Mouse (Mus musculus): ENCODE measurements around the gene BC051142. TPM values are rescaled to one million over a fixed set of nuclear protein-coding genes. Genes with fewer than 3 reads are reported as not detected.
"Not testable (repeated sequence)": the region's sequence is repeated elsewhere in the genome, so short reads cannot be mapped to it uniquely, and the experiment has no call there.

The BC051142 gene
- polyA plus RNA-seq, 1 experiment from 2014 or later: 2.1 TPM

GRCm38 (mm10) chr17:34437120-34437519 lies 38.5 kb downstream of the BC051142 start:
- Histone ChIP-seq H3K27ac (ENCODE audit: low read depth, low read length) (no peak overlapping the region), H3K4me2 (ENCODE audit: low read depth, low read length, severe bottlenecking) (no peak overlapping the region), H3K9ac (ENCODE audit: low read length) (no peak overlapping the region), H3K4me1 (replicated peaks; ENCODE audit: control insufficient read depth, insufficient read depth, low read length) (no peaks in the 10 kb centered on the region), H3K9me3 (ENCODE audit: control insufficient read depth, low read length) (no peaks in the 10 kb centered on the region; the same call in 1 of the 2 replicates), H3K4me3 (ENCODE audit: low read depth, low read length) (no peak overlapping the region), H3K36me3 (ENCODE audit: control insufficient read depth, insufficient read depth, low read length) (no peaks in the 10 kb centered on the region), H3K27me3 (ENCODE audit: control insufficient read depth, insufficient read depth, low read length) (no peaks in the 10 kb centered on the region)
- WGBS: 70% methylated on average over 4 of the region's 4 CpGs
- DNase-seq (ENCODE audit: low spot score) (no peak), ATAC-seq (replicated peaks; ENCODE audit: low FRiP score) (no peak)

- Histone ChIP-seq H3K4me3 (ENCODE audit: low read depth, low read length) (no peak overlapping the region), H3K9ac (ENCODE audit: low read length) (no peak overlapping the region), H3K4me1 (replicated peaks; ENCODE audit: control insufficient read depth, insufficient read depth, low read length) (no peaks in the 10 kb centered on the region), H3K27me3 (ENCODE audit: control insufficient read depth, insufficient read depth, low read length) (no peaks in the 10 kb centered on the region), H3K4me2 (ENCODE audit: low read depth, low read length, severe bottlenecking) (no peak overlapping the region), H3K36me3 (ENCODE audit: control insufficient read depth, insufficient read depth, low read length) (no peaks in the 10 kb centered on the region), H3K9me3 (ENCODE audit: control insufficient read depth, low read length) (no peaks in the 10 kb centered on the region; the same call in 1 of the 2 replicates), H3K27ac (ENCODE audit: low read depth, low read length) (no peak overlapping the region)
- 73% methylated on average over 7 of the region's 7 CpGs for WGBS
- DNase-seq (ENCODE audit: low spot score) (no peak), ATAC-seq (replicated peaks; ENCODE audit: low FRiP score) (no peak)
These were observed 39.0 kb downstream of the BC051142 start for GRCm38 (mm10) chr17:34437606-34438005.

- 53% methylated on average over 1 of the region's 1 CpGs for WGBS
- Histone ChIP-seq H3K9ac (ENCODE audit: low read length) (no peak overlapping the region), H3K9me3 (ENCODE audit: control insufficient read depth, low read length) (no peaks in the 10 kb centered on the region; the same call in 1 of the 2 replicates), H3K27me3 (ENCODE audit: control insufficient read depth, insufficient read depth, low read length) (no peaks in the 10 kb centered on the region), H3K27ac (ENCODE audit: low read depth, low read length) (no peak overlapping the region), H3K4me3 (ENCODE audit: low read depth, low read length) (no peak overlapping the region), H3K4me2 (ENCODE audit: low read depth, low read length, severe bottlenecking) (no peak overlapping the region), H3K4me1 (replicated peaks; ENCODE audit: control insufficient read depth, insufficient read depth, low read length) (no peaks in the 10 kb centered on the region), H3K36me3 (ENCODE audit: control insufficient read depth, insufficient read depth, low read length) (no peaks in the 10 kb centered on the region)
- no peak for ATAC-seq (replicated peaks; ENCODE audit: low FRiP score)
- no peak for DNase-seq (ENCODE audit: low spot score)
These were observed 40.0 kb downstream of the BC051142 start for GRCm38 (mm10) chr17:34438588-34438987.

GRCm38 (mm10) chr17:34439795-34440194 lies 41.2 kb downstream of the BC051142 start:
- H3K27me3 ChIP-seq (ENCODE audit: control insufficient read depth, insufficient read depth, low read length): no peaks in the 10 kb centered on the region
- H3K9me3 ChIP-seq (ENCODE audit: control insufficient read depth, low read length): no peaks in the 10 kb centered on the region; the same call in 1 of the 2 replicates
- no peak overlapping the region for H3K27ac ChIP-seq (ENCODE audit: low read depth, low read length)
- no peak overlapping the region for H3K4me3 ChIP-seq (ENCODE audit: low read depth, low read length)
- no peaks in the 10 kb centered on the region for H3K36me3 ChIP-seq (ENCODE audit: control insufficient read depth, insufficient read depth, low read length)
- WGBS: 66% methylated on average over 3 of the region's 3 CpGs
- no peaks in the 10 kb centered on the region for H3K4me1 ChIP-seq (replicated peaks; ENCODE audit: control insufficient read depth, insufficient read depth, low read length)
- DNase-seq (ENCODE audit: low spot score) (no peak), ATAC-seq (replicated peaks; ENCODE audit: low FRiP score) (no peak)
- no peak overlapping the region for H3K9ac ChIP-seq (ENCODE audit: low read length)
- no peak overlapping the region for H3K4me2 ChIP-seq (ENCODE audit: low read depth, low read length, severe bottlenecking)

GRCm38 (mm10) chr17:34441990-34442389 lies 43.4 kb downstream of the BC051142 start:
- 95% methylated on average over 7 of the region's 7 CpGs for WGBS

GRCm38 (mm10) chr17:34448473-34449041 lies 49.9 kb downstream of the BC051142 start:
- H3K9me3 ChIP-seq (ENCODE audit: control insufficient read depth, low read length): no peaks in the 10 kb centered on the region
- no peak overlapping the region for H3K4me3 ChIP-seq (ENCODE audit: low read depth, low read length)
- no peak overlapping the region for H3K27ac ChIP-seq (ENCODE audit: low read depth, low read length)
- WGBS: 76% methylated on average over 6 of the region's 6 CpGs
- H3K4me2 ChIP-seq (ENCODE audit: low read depth, low read length, severe bottlenecking): no peak overlapping the region
- DNase-seq (ENCODE audit: low spot score) (no peak), ATAC-seq (replicated peaks; ENCODE audit: low FRiP score) (no peak)
- no peaks in the 10 kb centered on the region for H3K36me3 ChIP-seq (ENCODE audit: control insufficient read depth, insufficient read depth, low read length)
- H3K4me1 ChIP-seq (replicated peaks; ENCODE audit: control insufficient read depth, insufficient read depth, low read length): no peaks in the 10 kb centered on the region
- no peaks in the 10 kb centered on the region for H3K27me3 ChIP-seq (ENCODE audit: control insufficient read depth, insufficient read depth, low read length)
- H3K9ac ChIP-seq (ENCODE audit: low read length): no peak overlapping the region

More at GRCm38 (mm10) chr17:34441990-34442389, 43.4 kb downstream of the BC051142 start:
- no peaks in the 10 kb centered on the region for H3K27me3 ChIP-seq (ENCODE audit: control insufficient read depth, insufficient read depth, low read length)
- ATAC-seq (replicated peaks; ENCODE audit: low FRiP score) (no peak), DNase-seq (ENCODE audit: low spot score) (no peak)
- H3K36me3 ChIP-seq (ENCODE audit: control insufficient read depth, insufficient read depth, low read length): no peaks in the 10 kb centered on the region
- no peaks in the 10 kb centered on the region for H3K9me3 ChIP-seq (ENCODE audit: control insufficient read depth, low read length)
- H3K9ac ChIP-seq (ENCODE audit: low read length): no peak overlapping the region
- H3K4me2 ChIP-seq (ENCODE audit: low read depth, low read length, severe bottlenecking): no peak overlapping the region
- no peak overlapping the region for H3K4me3 ChIP-seq (ENCODE audit: low read depth, low read length)
- H3K27ac ChIP-seq (ENCODE audit: low read depth, low read length): no peak overlapping the region
- H3K4me1 ChIP-seq (replicated peaks; ENCODE audit: control insufficient read depth, insufficient read depth, low read length): no peaks in the 10 kb centered on the region

GRCm38 (mm10) chr17:34457668-34458067 lies 59.0 kb downstream of the BC051142 start:
- H3K9me3 ChIP-seq (ENCODE audit: control insufficient read depth, low read length): no peaks in the 10 kb centered on the region
- H3K4me1 ChIP-seq (replicated peaks; ENCODE audit: control insufficient read depth, insufficient read depth, low read length): no peaks in the 10 kb centered on the region
- H3K36me3 ChIP-seq (ENCODE audit: control insufficient read depth, insufficient read depth, low read length): no peaks in the 10 kb centered on the region
- H3K27ac ChIP-seq (ENCODE audit: low read depth, low read length): no peak overlapping the region
- H3K27me3 ChIP-seq (ENCODE audit: control insufficient read depth, insufficient read depth, low read length): no peaks in the 10 kb centered on the region
- H3K4me2 ChIP-seq (ENCODE audit: low read depth, low read length, severe bottlenecking): no peak overlapping the region
- 86% methylated on average over 4 of the region's 4 CpGs for WGBS
- H3K9ac ChIP-seq (ENCODE audit: low read length): no peak overlapping the region
- no peak overlapping the region for H3K4me3 ChIP-seq (ENCODE audit: low read depth, low read length)
- ATAC-seq (replicated peaks; ENCODE audit: low FRiP score) (no peak), DNase-seq (ENCODE audit: low spot score) (no peak)

GRCm38 (mm10) chr17:34459255-34459654 lies 60.6 kb downstream of the BC051142 start:
- Histone ChIP-seq H3K9me3 (ENCODE audit: control insufficient read depth, low read length) (no peaks in the 10 kb centered on the region), H3K4me3 (ENCODE audit: low read depth, low read length) (no peak overlapping the region), H3K4me2 (ENCODE audit: low read depth, low read length, severe bottlenecking) (no peak overlapping the region), H3K9ac (ENCODE audit: low read length) (no peak overlapping the region), H3K27me3 (ENCODE audit: control insufficient read depth, insufficient read depth, low read length) (no peaks in the 10 kb centered on the region), H3K4me1 (replicated peaks; ENCODE audit: control insufficient read depth, insufficient read depth, low read length) (no peaks in the 10 kb centered on the region), H3K36me3 (ENCODE audit: control insufficient read depth, insufficient read depth, low read length) (no peaks in the 10 kb centered on the region), H3K27ac (ENCODE audit: low read depth, low read length) (no peak overlapping the region)
- WGBS: 84% methylated on average over 3 of the region's 3 CpGs
- ATAC-seq (replicated peaks; ENCODE audit: low FRiP score) (no peak), DNase-seq (ENCODE audit: low spot score) (no peak)

GRCm38 (mm10) chr17:34465906-34466305 lies 67.3 kb downstream of the BC051142 start:
- ATAC-seq (replicated peaks; ENCODE audit: low FRiP score); H3K4me2 ChIP-seq (ENCODE audit: low read depth, low read length, severe bottlenecking); H3K9me3 ChIP-seq (ENCODE audit: control insufficient read depth, low read length); H3K27ac ChIP-seq (ENCODE audit: low read depth, low read length); H3K4me1 ChIP-seq (replicated peaks; ENCODE audit: control insufficient read depth, insufficient read depth, low read length); H3K9ac ChIP-seq (ENCODE audit: low read length); H3K4me3 ChIP-seq (ENCODE audit: low read depth, low read length); H3K36me3 ChIP-seq (ENCODE audit: control insufficient read depth, insufficient read depth, low read length); DNase-seq (ENCODE audit: low spot score); H3K27me3 ChIP-seq (ENCODE audit: control insufficient read depth, insufficient read depth, low read length): not testable (repeated sequence)

All from forebrain, embryonic 11.5 days (tissue).